Mouse (Mus musculus) neural tube, embryonic 12.5 days (tissue): ENCODE data around the gene Fanca. TPM values are rescaled to one million over a fixed set of nuclear protein-coding genes. Genes with fewer than 3 reads are reported as not detected.
A peak's percentile ranks its signal among the peaks of the same experiment; 100 is the strongest.

ENCODE experiments used
- ATAC-seq: fragments of 200-750 bp; cut with Nextera tagmentation; 2 replicates; pipeline ENCODE4 v1.8.0; 2017; ENCODE audit warnings: low read depth, mild to moderate bottlenecking, moderate TSS enrichment, moderate library complexity; ENCODE audit not compliant: low FRiP score
- H3K27ac ChIP-seq: fragments of 300-500 bp; sonication (generic); 2 replicates; pipeline ENCODE4 v1.5.1; 2016
- H3K27me3 ChIP-seq: fragments of 300-500 bp; sonication (generic); replicated peaks from 2 replicates; pipeline ENCODE4 v1.6.1; 2016; ENCODE audit warnings: mild to moderate bottlenecking
- H3K36me3 ChIP-seq: fragments of 300-500 bp; sonication (generic); 2 replicates; pipeline ENCODE4 v1.6.1; 2016; ENCODE audit warnings: mild to moderate bottlenecking
- H3K4me1 ChIP-seq: fragments of 300-500 bp; sonication (generic); 2 replicates; pipeline ENCODE4 v1.6.1; 2016
- H3K4me2 ChIP-seq: fragments of 300-500 bp; sonication (generic); replicated peaks from 2 replicates; pipeline ENCODE4 v1.6.1; 2016; ENCODE audit warnings: mild to moderate bottlenecking
- H3K4me3 ChIP-seq: fragments of 300-500 bp; sonication (generic); 2 replicates; pipeline ENCODE4 v1.5.1; 2016
- H3K9ac ChIP-seq: fragments of 300-500 bp; sonication (generic); 2 replicates; pipeline ENCODE4 v1.6.1; 2016; ENCODE audit warnings: mild to moderate bottlenecking
- H3K9me3 ChIP-seq: fragments of 300-500 bp; sonication (generic); 2 replicates; pipeline ENCODE4 v1.6.1; 2016; ENCODE audit warnings: mild to moderate bottlenecking
- WGBS: fragments of 180-500 bp; shearing (Covaris S2); methylation state at CpG from one replicate; pipeline ENCODE4 v1.1.7; 2016; 5-methylcytosine and 5-hydroxymethylcytosine counted together
- polyA plus RNA-seq: library from polyadenylated mRNA; unstranded; fragments of >200 nt; fragmentation: Nextera tagmentation; extraction: Ambion mirVana; gene quantifications from 2 replicates; pipeline ENCODE4 v1.2.1, GENCODE M21; 2016

Fanca gene
- polyA plus RNA-seq: 22.5 and 24.6 TPM in 2 replicates

DNA sequence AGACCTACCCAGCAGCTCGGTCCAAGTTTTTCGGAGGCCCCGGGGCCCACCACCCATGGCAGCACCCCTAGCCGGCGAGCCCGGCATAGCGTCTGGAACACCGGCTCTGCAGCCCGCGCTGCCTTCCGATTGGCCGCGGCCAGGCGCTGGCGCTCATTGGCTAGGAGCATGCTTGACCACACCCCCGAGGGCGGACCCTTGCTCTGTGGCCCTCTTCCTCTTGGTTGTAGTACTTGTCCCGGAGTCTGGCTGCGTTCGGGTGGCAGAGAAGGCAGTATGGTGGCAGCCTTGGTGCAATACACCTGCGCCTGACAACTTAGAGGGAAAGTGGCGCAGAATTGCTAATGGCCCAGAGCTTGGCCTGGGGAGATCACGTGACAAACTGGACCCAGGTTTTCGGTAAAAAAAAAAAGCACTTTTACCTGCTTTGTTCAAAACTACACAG is at the start of gene Fanca:
Gene Fanca (minus strand): TSS at position 110 of the 445 bp plus-strand sequence.
- H3K4me2 ChIP-seq: peak within 1 kb of the TSS; percentile 80
- peak within 1 kb of the TSS; percentile 64 for H3K9ac ChIP-seq
- under 1% methylated on average over 24 of the region's 24 CpGs for WGBS

GRCm38 (mm10) chr8:123361082-123361739 is 42.8 kb upstream of the Fanca start:
- peak; percentile 63 for ATAC-seq

More for the DNA sequence above, at the start of gene Fanca:
- ATAC-seq: peak; percentile 98
- H3K27ac ChIP-seq: no peak within 1 kb of the TSS
- no peaks in the 10 kb centered on the region for H3K27me3 ChIP-seq
- peak within 1 kb of the TSS; percentile 57 for H3K4me3 ChIP-seq
- H3K4me1 ChIP-seq: peaks cover 15% of the 10 kb centered on the region
- no peaks in the 10 kb centered on the region for H3K36me3 ChIP-seq
- H3K9me3 ChIP-seq: no peaks in the 10 kb centered on the region

DNA sequence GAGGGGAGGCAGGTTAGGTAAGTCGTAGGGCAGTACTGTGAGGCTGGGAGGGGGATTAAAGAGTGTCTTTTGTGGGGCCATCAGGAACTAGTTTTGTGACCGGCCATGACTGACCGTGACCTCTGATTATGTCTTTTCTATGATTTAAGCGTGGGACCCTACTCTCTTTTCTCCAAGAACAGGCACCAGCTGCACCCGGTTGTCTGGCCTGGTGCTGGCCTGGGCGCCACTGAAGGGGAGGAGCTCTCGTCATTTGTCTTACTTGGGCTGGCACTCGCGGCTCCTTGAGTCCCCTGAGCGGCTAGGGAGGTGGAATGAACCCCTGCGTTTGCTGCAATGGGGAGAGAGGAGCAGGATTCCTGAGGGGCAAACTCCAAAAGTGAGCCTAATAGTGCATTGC is 34.8 kb upstream of the Fanca start:
- no peaks in the 10 kb centered on the region for H3K27me3 ChIP-seq
- H3K9ac ChIP-seq: no peak overlapping the region
- peaks cover 5% of the 10 kb centered on the region; the same call in 1 of the 2 replicates for H3K4me1 ChIP-seq
- WGBS: 39% methylated on average over 11 of the region's 11 CpGs
- no peaks in the 10 kb centered on the region for H3K9me3 ChIP-seq
- no peak overlapping the region for H3K27ac ChIP-seq
- peaks cover 22% of the 10 kb centered on the region for H3K36me3 ChIP-seq
- H3K4me2 ChIP-seq: no peak overlapping the region
- no peak overlapping the region for H3K4me3 ChIP-seq
- no peak for ATAC-seq

More at GRCm38 (mm10) chr8:123361082-123361739, 42.8 kb upstream of the Fanca start:
- H3K4me2 ChIP-seq: no peak overlapping the region
- no peak overlapping the region for H3K27ac ChIP-seq
- H3K9me3 ChIP-seq: no peaks in the 10 kb centered on the region
- no peaks in the 10 kb centered on the region for H3K4me1 ChIP-seq
- peaks cover 53% of the 10 kb centered on the region for H3K36me3 ChIP-seq
- no peaks in the 10 kb centered on the region for H3K27me3 ChIP-seq
- no peak overlapping the region for H3K4me3 ChIP-seq
- WGBS: 53% methylated on average over 12 of the region's 12 CpGs
- no peak overlapping the region for H3K9ac ChIP-seq

DNA sequence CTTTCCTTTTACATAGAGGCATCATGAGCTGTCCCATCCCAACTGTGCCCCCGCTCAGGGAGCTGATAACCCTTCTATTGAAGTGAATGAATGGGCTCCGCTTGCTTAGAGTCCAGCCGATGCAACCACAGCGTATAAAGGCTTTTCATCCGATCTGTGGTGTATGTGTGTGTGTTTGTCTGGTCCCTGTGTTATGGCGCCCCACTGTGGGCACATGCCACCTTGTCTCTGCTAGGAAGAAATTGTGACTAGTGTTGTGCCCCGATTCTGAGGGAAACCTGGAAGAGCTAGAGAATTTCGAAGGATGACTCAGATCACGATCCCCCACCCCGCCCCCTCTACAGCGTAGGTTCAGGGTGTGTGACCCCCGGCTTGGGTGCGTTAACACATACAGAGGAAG is 34.4 kb upstream of the Fanca start:
- H3K4me2 ChIP-seq: no peak overlapping the region
- H3K27ac ChIP-seq: no peak overlapping the region
- ATAC-seq: no peak
- H3K4me3 ChIP-seq: no peak overlapping the region
- H3K4me1 ChIP-seq: peaks cover 5% of the 10 kb centered on the region; the same call in 1 of the 2 replicates
- no peaks in the 10 kb centered on the region for H3K9me3 ChIP-seq
- WGBS: 56% methylated on average over 13 of the region's 13 CpGs
- no peaks in the 10 kb centered on the region for H3K27me3 ChIP-seq
- H3K36me3 ChIP-seq: peaks cover 21% of the 10 kb centered on the region
- no peak overlapping the region for H3K9ac ChIP-seq

DNA sequence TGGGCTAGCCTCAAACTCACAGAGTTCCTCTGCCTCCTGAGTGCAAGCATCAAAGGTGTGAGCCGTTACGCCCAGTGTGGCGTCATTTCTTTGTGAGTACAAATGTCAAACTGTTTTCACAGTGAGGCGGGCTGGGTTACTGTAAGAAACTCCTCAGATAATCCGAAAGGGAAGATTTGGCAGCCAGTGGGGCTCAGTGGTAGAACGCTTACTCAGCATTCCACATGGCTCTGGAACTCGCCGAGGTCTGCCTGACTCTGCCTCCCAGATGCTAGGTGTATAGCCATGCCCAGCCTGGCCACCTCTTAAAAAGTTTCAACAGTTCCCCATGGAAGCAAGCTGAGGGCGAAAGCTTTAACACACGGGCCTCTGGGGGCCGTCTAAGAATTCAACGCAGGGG is 33.7 kb upstream of the Fanca start:
- Histone ChIP-seq H3K27ac (no peak overlapping the region), H3K4me1 (peaks cover 5% of the 10 kb centered on the region; the same call in 1 of the 2 replicates), H3K9me3 (no peaks in the 10 kb centered on the region), H3K36me3 (peaks cover 15% of the 10 kb centered on the region), H3K27me3 (no peaks in the 10 kb centered on the region), H3K4me2 (no peak overlapping the region), H3K9ac (no peak overlapping the region), H3K4me3 (no peak overlapping the region)
- no peak for ATAC-seq
- 85% methylated on average over 12 of the region's 12 CpGs for WGBS

GRCm38 (mm10) chr8:123349073-123349472 is 30.7 kb upstream of the Fanca start:
- Histone ChIP-seq H3K4me3 (no peak overlapping the region), H3K9me3 (no peaks in the 10 kb centered on the region), H3K4me1 (peaks cover 5% of the 10 kb centered on the region; the same call in 1 of the 2 replicates), H3K27ac (no peak overlapping the region), H3K4me2 (no peak overlapping the region), H3K27me3 (no peaks in the 10 kb centered on the region), H3K9ac (no peak overlapping the region), H3K36me3 (peaks cover 5% of the 10 kb centered on the region; the same call in 1 of the 2 replicates)
- 94% methylated on average over 4 of the region's 4 CpGs for WGBS
- no peak for ATAC-seq

DNA sequence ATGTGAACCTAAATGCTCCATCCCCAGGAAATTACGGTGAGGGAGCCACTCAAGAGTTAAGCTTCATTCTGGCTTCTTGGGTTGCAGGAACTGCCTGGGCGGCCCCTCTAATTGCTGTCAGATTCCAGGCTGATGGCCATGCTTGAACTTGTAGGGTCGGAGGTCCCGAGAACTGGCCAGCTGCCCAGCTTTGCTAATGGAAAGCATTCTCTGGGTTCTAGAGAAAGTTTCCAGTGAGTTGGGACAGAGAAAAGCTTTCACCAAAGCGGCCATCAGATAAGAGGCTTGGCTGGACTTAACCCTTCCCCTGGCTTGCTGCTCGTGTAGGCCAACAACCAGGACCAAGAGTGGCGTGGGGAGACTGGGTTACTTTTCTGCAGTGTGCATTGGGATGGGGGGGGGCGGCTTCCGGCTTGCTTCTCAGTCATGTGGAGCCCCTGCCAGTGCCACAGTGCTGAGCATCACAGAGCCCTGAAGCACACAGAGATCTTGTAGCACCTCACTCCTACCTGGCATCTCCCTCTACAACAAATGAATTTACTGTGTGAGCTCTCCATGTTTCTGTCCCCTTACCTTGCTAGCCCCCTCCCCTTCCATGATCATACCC is 30.0 kb upstream of the Fanca start:
- Histone ChIP-seq H3K9me3 (no peaks in the 10 kb centered on the region), H3K4me1 (peaks cover 5% of the 10 kb centered on the region; the same call in 1 of the 2 replicates), H3K36me3 (peaks cover 5% of the 10 kb centered on the region; the same call in 1 of the 2 replicates), H3K27ac (no peak overlapping the region), H3K27me3 (no peaks in the 10 kb centered on the region), H3K4me3 (no peak overlapping the region), H3K4me2 (no peak overlapping the region), H3K9ac (0 out of 2 replicates have a peak overlapping the region, but pooled peaks have one; percentile 3)
- ATAC-seq: no peak
- 67% methylated on average over 9 of the region's 9 CpGs for WGBS

- no peak overlapping the region for H3K4me3 ChIP-seq
- WGBS: 78% methylated on average over 2 of the region's 2 CpGs
- no peak for ATAC-seq
- H3K4me2 ChIP-seq: no peak overlapping the region
- peaks cover 5% of the 10 kb centered on the region; the same call in 1 of the 2 replicates for H3K36me3 ChIP-seq
- H3K27me3 ChIP-seq: no peaks in the 10 kb centered on the region
- no peak overlapping the region for H3K9ac ChIP-seq
- H3K27ac ChIP-seq: no peak overlapping the region
- peaks cover 2% of the 10 kb centered on the region; the same call in 1 of the 2 replicates for H3K4me1 ChIP-seq
- no peaks in the 10 kb centered on the region for H3K9me3 ChIP-seq
Observed at GRCm38 (mm10) chr8:123347293-123347692, 28.9 kb upstream of the Fanca start.

DNA sequence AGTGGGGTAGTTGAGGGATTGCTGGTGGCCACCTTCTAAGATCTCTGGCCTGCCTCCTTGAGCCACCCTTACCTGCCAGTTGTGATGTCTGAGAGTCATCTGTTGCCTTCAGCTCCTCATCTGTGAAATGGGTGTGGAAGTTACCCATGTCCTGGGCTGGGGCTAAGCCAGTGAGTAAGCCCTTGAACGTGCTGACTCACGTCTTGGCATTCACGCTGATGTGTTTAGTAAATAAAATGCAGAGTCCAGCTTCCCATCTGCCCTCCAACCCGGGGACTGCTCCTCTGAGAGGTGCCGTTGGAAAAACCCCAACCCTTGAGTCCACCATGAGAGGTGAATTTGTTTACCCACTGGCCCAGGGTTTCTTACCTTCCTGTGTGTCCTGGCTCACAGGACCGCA is 27.5 kb upstream of the Fanca start:
- no peaks in the 10 kb centered on the region for H3K27me3 ChIP-seq
- WGBS: 90% methylated on average over 6 of the region's 6 CpGs
- no peak overlapping the region for H3K27ac ChIP-seq
- H3K4me2 ChIP-seq: no peak overlapping the region
- peaks cover 5% of the 10 kb centered on the region for H3K36me3 ChIP-seq
- no peak overlapping the region for H3K9ac ChIP-seq
- no peaks in the 10 kb centered on the region for H3K9me3 ChIP-seq
- H3K4me1 ChIP-seq: no peaks in the 10 kb centered on the region
- H3K4me3 ChIP-seq: no peak overlapping the region
- ATAC-seq: no peak

DNA sequence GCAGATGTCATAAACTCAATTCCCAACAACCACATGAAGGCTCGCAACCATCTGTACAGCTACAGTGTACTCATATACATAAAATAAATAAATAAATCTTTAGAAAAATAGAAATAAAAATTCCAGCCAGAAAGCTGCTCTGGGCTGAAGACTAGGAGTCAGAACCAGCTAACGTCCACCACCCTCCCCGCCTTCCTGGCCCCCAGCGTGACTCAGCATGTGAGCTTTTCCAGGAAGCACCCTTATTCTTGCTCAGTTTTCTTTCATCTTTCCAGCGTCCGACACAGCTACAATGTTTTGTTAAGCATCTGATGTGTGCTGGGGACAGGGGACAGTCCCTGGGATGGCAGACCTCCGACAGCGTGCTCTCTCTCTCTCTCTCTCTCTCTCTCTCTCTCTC is 26.8 kb upstream of the Fanca start:
- no peaks in the 10 kb centered on the region for H3K27me3 ChIP-seq
- no peaks in the 10 kb centered on the region for H3K9me3 ChIP-seq
- H3K4me2 ChIP-seq: no peak overlapping the region
- no peak overlapping the region for H3K4me3 ChIP-seq
- H3K27ac ChIP-seq: no peak overlapping the region
- no peak for ATAC-seq
- 85% methylated on average over 8 of the region's 8 CpGs for WGBS
- H3K9ac ChIP-seq: no peak overlapping the region
- H3K36me3 ChIP-seq: peaks cover 6% of the 10 kb centered on the region
- no peaks in the 10 kb centered on the region for H3K4me1 ChIP-seq

DNA sequence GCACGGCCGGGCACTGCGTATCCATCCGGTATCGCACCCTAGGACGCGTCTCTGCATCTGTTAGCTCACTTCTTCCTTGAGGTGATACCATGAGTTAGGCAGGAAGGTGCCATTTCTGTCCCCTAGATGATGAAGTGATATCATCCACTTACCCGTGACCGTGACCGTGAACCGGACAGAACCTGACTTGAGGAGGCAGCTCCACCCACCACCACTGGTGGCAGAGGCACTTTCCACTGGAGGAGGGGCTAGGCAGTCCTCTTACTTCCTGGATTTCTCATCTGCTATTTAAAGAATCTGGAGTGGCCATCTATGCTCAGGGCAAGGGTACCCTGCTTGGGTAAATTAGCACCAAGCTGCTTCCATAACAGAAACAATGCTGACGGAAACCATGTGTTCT is 25.0 kb upstream of the Fanca start:
- no peak overlapping the region for H3K27ac ChIP-seq
- ATAC-seq: no peak
- H3K9ac ChIP-seq: no peak overlapping the region
- no peak overlapping the region for H3K4me2 ChIP-seq
- no peaks in the 10 kb centered on the region for H3K27me3 ChIP-seq
- 91% methylated on average over 12 of the region's 12 CpGs for WGBS
- H3K4me3 ChIP-seq: no peak overlapping the region
- H3K4me1 ChIP-seq: no peaks in the 10 kb centered on the region
- H3K36me3 ChIP-seq: peaks cover 10% of the 10 kb centered on the region
- no peaks in the 10 kb centered on the region for H3K9me3 ChIP-seq

- ATAC-seq: no peak
- no peak overlapping the region for H3K9ac ChIP-seq
- H3K27ac ChIP-seq: no peak overlapping the region
- H3K27me3 ChIP-seq: no peaks in the 10 kb centered on the region
- H3K9me3 ChIP-seq: no peaks in the 10 kb centered on the region
- H3K4me2 ChIP-seq: no peak overlapping the region
- H3K4me1 ChIP-seq: no peaks in the 10 kb centered on the region
- no peak overlapping the region for H3K4me3 ChIP-seq
- 81% methylated on average over 7 of the region's 7 CpGs for WGBS
- H3K36me3 ChIP-seq: peaks cover 9% of the 10 kb centered on the region
Observed at GRCm38 (mm10) chr8:123342911-123343310, 24.5 kb upstream of the Fanca start.
